Mouse (Mus musculus) liver, adult 2 months (tissue): ENCODE measurements around the gene Spag16. TPM values are rescaled to one million over a fixed set of nuclear protein-coding genes. Genes with fewer than 3 reads are reported as not detected.

ENCODE experiments used
- DNase-seq: peaks from one replicate; pipeline ENCODE4 v3.0.0-alpha.2; 2011; ENCODE audit warnings: low read depth, low spot score; ENCODE audit errors: extremely low read depth
- H3K27ac ChIP-seq: fragments of 200-500 bp; replicated peaks from 2 replicates; pipeline ENCODE4 v1.5.1; 2012; ENCODE audit warnings: low read depth, mild to moderate bottlenecking, control low read depth, inconsistent platforms, low read length; ENCODE audit not compliant: insufficient read depth
- H3K27me3 ChIP-seq: fragments of 200-500 bp; 2 replicates; pipeline ENCODE4 v1.6.1; 2012; ENCODE audit warnings: mild to moderate bottlenecking, moderate library complexity, low read length, inconsistent platforms; ENCODE audit not compliant: control insufficient read depth, insufficient read depth
- H3K36me3 ChIP-seq: fragments of 200-500 bp; 2 replicates; pipeline ENCODE4 v1.6.1; 2012; ENCODE audit warnings: low read length, inconsistent platforms; ENCODE audit not compliant: control insufficient read depth, insufficient read depth
- H3K4me1 ChIP-seq: fragments of 200-500 bp; 2 replicates; pipeline ENCODE4 v1.6.1; 2011; ENCODE audit warnings: low read length; ENCODE audit not compliant: control insufficient read depth, insufficient read depth
- H3K4me3 ChIP-seq: fragments of 200-500 bp; 2 replicates; pipeline ENCODE4 v1.5.1; 2011; ENCODE audit warnings: low read depth, mild to moderate bottlenecking, control low read depth, low read length, moderate library complexity; ENCODE audit not compliant: insufficient read depth
- H3K79me2 ChIP-seq: fragments of 200-500 bp; 2 replicates; pipeline ENCODE4 v1.6.1; 2012; ENCODE audit warnings: inconsistent platforms, mild to moderate bottlenecking, low read length, moderate library complexity; ENCODE audit not compliant: control insufficient read depth, insufficient read depth
- H3K9ac ChIP-seq: fragments of 200-500 bp; 2 replicates; pipeline ENCODE4 v1.6.1; 2012; ENCODE audit warnings: low read depth, mild to moderate bottlenecking, control low read depth, inconsistent platforms, low read length
- CTCF ChIP-seq: fragments of 200-500 bp; IDR thresholded peaks from 2 replicates; pipeline ENCODE4 v1.5.1; 2011; ENCODE audit warnings: low read depth, low read length, control low read depth
- POLR2A ChIP-seq: fragments of 200-500 bp; IDR thresholded peaks from 2 replicates; pipeline ENCODE4 v1.6.1; 2011; ENCODE audit warnings: low read length, control low read depth; ENCODE audit not compliant: insufficient read depth; ENCODE audit errors: extremely low read depth
- WGBS: fragments of 180-500 bp; shearing (Covaris S2); methylation state at CpG from one replicate; pipeline ENCODE4 v1.1.7; 2018; 5-methylcytosine and 5-hydroxymethylcytosine counted together
- polyA plus RNA-seq: library from polyadenylated mRNA; depleted of rRNA; stranded (reverse); fragments of >200 nt; gene quantifications from 2 replicates; pipeline ENCODE4 v1.2.3, GENCODE M21; 2012; rRNA removed
- total RNA-seq: library from RNA; depleted of rRNA; stranded (reverse); fragments of >200 nt; gene quantifications from 2 replicates; pipeline ENCODE4 v1.2.3, GENCODE M21; 2014; rRNA removed

Gene Spag16
- total and polyA plus RNA-seq, 2 experiments = not detected

DNA sequence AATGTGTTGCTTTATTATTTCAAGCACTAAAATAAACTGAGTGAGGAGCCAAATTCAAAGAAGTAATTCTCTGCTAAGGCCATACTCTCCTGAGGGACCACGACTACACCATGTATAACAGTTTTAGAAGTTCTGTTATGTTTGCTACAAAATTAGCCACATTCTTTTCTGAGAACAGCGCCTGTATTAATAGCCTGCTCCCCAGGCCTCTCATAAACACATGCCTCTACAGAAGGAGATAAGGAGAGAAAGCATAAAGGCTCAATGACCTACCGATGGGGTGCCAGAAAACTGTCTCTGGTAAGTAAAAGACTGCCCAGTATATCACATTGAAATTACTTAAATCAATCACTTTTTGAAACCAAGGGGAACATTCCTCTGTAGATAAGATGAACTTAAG is 877.2 kb downstream of the Spag16 start:
- Histone ChIP-seq H3K4me3 (no peak overlapping the region), H3K9ac (no peak overlapping the region), H3K27ac (no peak overlapping the region), H3K36me3 (no peaks in the 10 kb centered on the region), H3K27me3 (no peaks in the 10 kb centered on the region), H3K4me1 (no peaks in the 10 kb centered on the region), H3K79me2 (no peaks in the 10 kb centered on the region)
- TF ChIP-seq POLR2A (no peak), CTCF (no peak)
- 79% methylated on average over 3 of the region's 3 CpGs for WGBS
- DNase-seq = no peak

DNA sequence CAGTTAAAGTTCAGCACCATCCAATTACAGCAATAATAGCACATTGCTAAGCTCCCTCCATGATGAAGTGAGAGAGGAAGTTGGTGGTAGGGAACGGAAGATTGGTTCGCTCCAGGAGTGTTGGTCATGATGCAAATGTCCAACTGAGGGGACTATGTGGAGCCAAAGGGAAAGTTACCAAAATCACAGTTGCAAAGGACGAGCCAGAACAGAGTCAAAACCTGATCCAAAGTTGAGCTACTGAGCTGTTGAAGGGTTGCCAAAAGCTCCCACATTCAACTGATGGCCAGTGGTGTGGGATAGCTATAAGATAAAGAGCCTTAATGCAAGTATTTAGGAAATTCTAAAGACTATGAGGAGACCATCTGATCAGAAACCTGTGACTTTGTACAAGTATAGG is 879.1 kb downstream of the Spag16 start:
- H3K9ac ChIP-seq = no peak overlapping the region
- H3K27ac ChIP-seq = no peak overlapping the region
- TF ChIP-seq CTCF (no peak), POLR2A (no peak)
- DNase-seq = no peak
- no peaks in the 10 kb centered on the region for H3K27me3 ChIP-seq
- 71% methylated on average over 3 of the region's 3 CpGs for WGBS
- no peaks in the 10 kb centered on the region for H3K4me1 ChIP-seq
- no peaks in the 10 kb centered on the region for H3K79me2 ChIP-seq
- H3K36me3 ChIP-seq = no peaks in the 10 kb centered on the region
- no peak overlapping the region for H3K4me3 ChIP-seq

DNA sequence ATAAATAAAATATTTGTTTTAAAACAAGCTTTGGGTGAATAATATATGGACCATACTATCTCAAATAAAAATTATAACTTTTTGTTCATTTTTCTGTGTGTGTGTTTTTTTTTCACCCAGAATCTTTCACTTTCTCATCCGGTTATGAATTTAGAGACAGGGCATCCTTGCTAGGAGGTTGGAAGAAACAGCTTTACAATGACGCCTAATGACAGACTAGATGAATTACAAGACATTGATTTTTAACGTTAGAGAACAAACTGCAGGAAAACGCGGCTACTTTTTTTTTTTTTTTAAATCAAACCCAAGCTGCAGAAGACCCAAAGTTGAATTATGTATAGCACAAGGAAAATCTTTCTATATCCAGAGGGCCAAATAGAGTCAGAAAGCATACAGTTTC is 898.3 kb downstream of the Spag16 start:
- no peaks in the 10 kb centered on the region for H3K79me2 ChIP-seq
- no peaks in the 10 kb centered on the region for H3K4me1 ChIP-seq
- H3K27me3 ChIP-seq = no peaks in the 10 kb centered on the region
- no peak overlapping the region for H3K27ac ChIP-seq
- H3K36me3 ChIP-seq = no peaks in the 10 kb centered on the region
- H3K4me3 ChIP-seq = no peak overlapping the region
- TF ChIP-seq POLR2A (no peak), CTCF (no peak)
- 63% methylated on average over 5 of the region's 5 CpGs for WGBS
- H3K9ac ChIP-seq = no peak overlapping the region
- no peak for DNase-seq

DNA sequence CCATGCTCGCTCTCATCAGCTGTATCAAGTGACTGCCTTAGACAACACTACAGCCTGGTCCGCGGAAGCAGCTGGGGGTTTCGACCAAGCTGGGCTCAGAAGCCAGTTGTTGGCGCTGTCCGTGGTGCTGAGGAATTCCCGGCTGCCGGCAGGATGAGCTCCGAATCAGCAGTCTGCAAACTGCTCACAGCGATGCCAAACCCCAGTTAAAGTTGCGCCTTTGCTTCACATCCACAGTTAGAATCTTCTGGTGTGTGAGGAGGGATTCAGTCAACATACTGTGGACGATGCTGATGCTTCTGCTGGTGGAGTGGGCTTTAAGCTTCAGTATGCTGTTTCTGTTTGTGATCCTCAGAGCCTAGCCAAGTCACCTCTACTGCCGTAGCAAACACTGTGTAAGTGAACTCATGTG is 898.9 kb downstream of the Spag16 start, which contains the start of gene Vwc2l:
Gene Vwc2l, plus strand, starts transcription at position 61 of the 412 bp plus-strand sequence.
- Histone ChIP-seq H3K4me1 (no peaks in the 10 kb centered on the region), H3K27me3 (no peaks in the 10 kb centered on the region), H3K27ac (no peak within 1 kb of the TSS), H3K36me3 (no peaks in the 10 kb centered on the region), H3K9ac (no peak within 1 kb of the TSS), H3K79me2 (no peaks in the 10 kb centered on the region), H3K4me3 (no peak within 1 kb of the TSS)
- no peak for DNase-seq
- TF ChIP-seq POLR2A = no peak
- TF ChIP-seq CTCF = no peak
- WGBS = 12% methylated on average over 13 of the region's 13 CpGs

Other genes with a start within 250 kb of the Spag16 start
- 0.55 and 0.81 TPM in 2 replicates for gene Ikzf2, start 139.7 kb upstream of the Spag16 start, total RNA-seq
- gene Ikzf2, start 139.7 kb upstream of the Spag16 start, polyA plus RNA-seq = 0.02 and 0.04 TPM in 2 replicates